Mouse (Mus musculus) large intestine, adult 2 months (tissue): ENCODE results near the gene Cyp2c70. TPM values are rescaled to one million over a fixed set of nuclear protein-coding genes. Genes with fewer than 3 reads are reported as not detected.

ENCODE experiments used
- polyA plus RNA-seq: library from polyadenylated mRNA; depleted of rRNA; stranded (reverse); fragments of >200 nt; gene quantifications from 2 replicates; pipeline ENCODE4 v1.2.3, GENCODE M21; 2012; rRNA removed

Cyp2c70 gene
- polyA plus RNA-seq, 1 experiment = not detected

Other genes with a start within 250 kb of the Cyp2c70 start
- gene Cyp2c37, start 194.9 kb downstream of the Cyp2c70 start, polyA plus RNA-seq = not detected in 2 replicates
- gene Cyp2c54, start 113.5 kb downstream of the Cyp2c70 start, polyA plus RNA-seq = not detected in 2 replicates
- not detected in 2 replicates for gene Cyp2c50, start 97.6 kb downstream of the Cyp2c70 start, polyA plus RNA-seq
- 497 and 506 TPM in 2 replicates for gene Pdlim1, start 84.5 kb upstream of the Cyp2c70 start, polyA plus RNA-seq